Mouse (Mus musculus) heart, embryonic 15.5 days (tissue): ENCODE measurements around the gene Pde8b. TPM values are rescaled to one million over a fixed set of nuclear protein-coding genes. Genes with fewer than 3 reads are reported as not detected.

ENCODE experiments used
- ATAC-seq: fragments of 200-750 bp; cut with Nextera tagmentation; replicated peaks from 2 replicates; pipeline ENCODE4 v1.8.0; 2017; ENCODE audit warnings: low read depth, moderate TSS enrichment; ENCODE audit not compliant: insufficient number of reproducible peaks, insufficient read depth, low FRiP score
- H3K27ac ChIP-seq: fragments of 300-500 bp; sonication (generic); 2 replicates; pipeline ENCODE4 v1.5.1; 2015; ENCODE audit warnings: mild to moderate bottlenecking, inconsistent platforms
- H3K27me3 ChIP-seq: fragments of 300-500 bp; sonication (generic); 2 replicates; pipeline ENCODE4 v1.6.1; 2015; ENCODE audit warnings: inconsistent platforms
- H3K36me3 ChIP-seq: fragments of 300-500 bp; sonication (generic); 2 replicates; pipeline ENCODE4 v1.6.1; 2015; ENCODE audit warnings: mild to moderate bottlenecking, inconsistent platforms
- H3K4me1 ChIP-seq: fragments of 300-500 bp; sonication (generic); replicated peaks from 2 replicates; pipeline ENCODE4 v1.6.1; 2015; ENCODE audit warnings: inconsistent platforms
- H3K4me2 ChIP-seq: fragments of 300-500 bp; sonication (generic); 2 replicates; pipeline ENCODE4 v1.6.1; 2015; ENCODE audit warnings: inconsistent platforms, mild to moderate bottlenecking, moderate library complexity
- H3K4me3 ChIP-seq: fragments of 300-500 bp; sonication (generic); 2 replicates; pipeline ENCODE4 v1.5.1; 2015; ENCODE audit warnings: mild to moderate bottlenecking, inconsistent platforms
- H3K9ac ChIP-seq: fragments of 300-500 bp; sonication (generic); 2 replicates; pipeline ENCODE4 v1.6.1; 2015; ENCODE audit warnings: mild to moderate bottlenecking, inconsistent platforms
- H3K9me3 ChIP-seq: fragments of 300-500 bp; sonication (generic); replicated peaks from 2 replicates; pipeline ENCODE4 v1.6.1; 2016; ENCODE audit warnings: inconsistent platforms
- WGBS: fragments of 180-500 bp; shearing (Covaris S2); methylation state at CpG from one replicate; pipeline ENCODE4 v1.1.7; 2015; ENCODE audit warnings: mixed read lengths; 5-methylcytosine and 5-hydroxymethylcytosine counted together
- polyA plus RNA-seq: library from polyadenylated mRNA; unstranded; fragments of >200 nt; fragmentation: Nextera tagmentation; extraction: Ambion mirVana; gene quantifications from 2 replicates; pipeline ENCODE4 v1.2.1, GENCODE M21; 2015

The Pde8b gene
- polyA plus RNA-seq, 1 experiment from 2014 or later, result 0.68 TPM

- Histone ChIP-seq H3K4me3 (no peak overlapping the region), H3K4me2 (no peak overlapping the region), H3K9ac (no peak overlapping the region), H3K9me3 (no peaks in the 10 kb centered on the region), H3K27me3 (no peaks in the 10 kb centered on the region), H3K4me1 (0 out of 2 replicates have a peak, but pooled peaks cover 3% of the 10 kb centered on the region), H3K36me3 (no peaks in the 10 kb centered on the region), H3K27ac (no peak overlapping the region)
- 46% methylated on average over 2 of the region's 2 CpGs for WGBS
- ATAC-seq, result no peak
These were observed 215.4 kb downstream of the Pde8b start for GRCm38 (mm10) chr13:95034715-95035114.

DNA sequence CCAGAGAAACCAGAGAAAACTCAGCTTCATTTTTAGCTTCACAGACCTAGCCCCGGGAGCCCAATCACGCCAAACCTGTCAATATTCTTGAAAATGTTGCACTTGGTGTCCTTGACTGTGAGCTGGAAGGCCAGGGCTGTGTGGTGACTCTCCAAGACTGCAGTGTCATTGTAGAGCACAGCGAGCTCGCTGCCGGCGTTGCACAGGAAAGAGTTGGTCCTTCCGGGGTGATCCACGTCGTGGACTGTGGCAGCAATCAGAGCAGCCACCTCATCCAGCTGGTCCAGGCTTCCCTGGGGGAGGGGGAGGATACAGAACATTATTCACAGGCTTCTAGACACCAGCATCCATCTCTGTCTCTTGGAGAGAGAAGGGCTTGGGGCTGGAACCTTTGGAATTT, 216.0 kb downstream of the Pde8b start:
- Histone ChIP-seq H3K4me3 (no peak overlapping the region), H3K9ac (no peak overlapping the region), H3K36me3 (no peaks in the 10 kb centered on the region; the same call in 1 of the 2 replicates), H3K27ac (no peak overlapping the region), H3K27me3 (no peaks in the 10 kb centered on the region), H3K4me1 (0 out of 2 replicates have a peak, but pooled peaks cover 3% of the 10 kb centered on the region), H3K4me2 (no peak overlapping the region), H3K9me3 (no peaks in the 10 kb centered on the region)
- WGBS, result 67% methylated on average over 9 of the region's 9 CpGs
- no peak for ATAC-seq

DNA sequence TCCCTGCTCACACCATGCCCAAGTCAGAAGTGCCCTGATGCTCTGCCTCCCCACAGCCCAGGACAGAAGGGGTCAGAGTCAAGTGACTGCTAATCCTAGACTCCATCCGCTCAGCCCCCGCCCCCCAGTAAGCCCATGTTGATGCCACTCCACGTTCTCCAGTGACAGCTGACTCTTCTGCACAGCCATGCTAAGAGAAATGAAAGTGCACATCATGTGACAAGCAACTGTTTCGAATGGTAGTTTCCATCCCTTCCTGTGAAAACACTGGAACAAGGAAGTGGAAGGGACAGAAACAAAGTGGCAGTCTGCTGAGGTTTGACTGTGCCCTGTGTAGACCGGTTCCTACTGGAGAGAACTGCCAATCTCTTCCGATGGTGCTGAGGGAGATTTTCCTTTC, 217.2 kb downstream of the Pde8b start:
- H3K27me3 ChIP-seq, result no peaks in the 10 kb centered on the region
- no peaks in the 10 kb centered on the region for H3K4me1 ChIP-seq
- ATAC-seq, result no peak
- H3K9ac ChIP-seq, result no peak overlapping the region
- no peaks in the 10 kb centered on the region; the same call in 1 of the 2 replicates for H3K36me3 ChIP-seq
- H3K9me3 ChIP-seq, result no peaks in the 10 kb centered on the region
- H3K27ac ChIP-seq, result no peak overlapping the region
- no peak overlapping the region for H3K4me3 ChIP-seq
- WGBS, result 59% methylated on average over 6 of the region's 6 CpGs
- H3K4me2 ChIP-seq, result 0 out of 2 replicates have a peak overlapping the region, but pooled peaks have one; percentile 10

DNA sequence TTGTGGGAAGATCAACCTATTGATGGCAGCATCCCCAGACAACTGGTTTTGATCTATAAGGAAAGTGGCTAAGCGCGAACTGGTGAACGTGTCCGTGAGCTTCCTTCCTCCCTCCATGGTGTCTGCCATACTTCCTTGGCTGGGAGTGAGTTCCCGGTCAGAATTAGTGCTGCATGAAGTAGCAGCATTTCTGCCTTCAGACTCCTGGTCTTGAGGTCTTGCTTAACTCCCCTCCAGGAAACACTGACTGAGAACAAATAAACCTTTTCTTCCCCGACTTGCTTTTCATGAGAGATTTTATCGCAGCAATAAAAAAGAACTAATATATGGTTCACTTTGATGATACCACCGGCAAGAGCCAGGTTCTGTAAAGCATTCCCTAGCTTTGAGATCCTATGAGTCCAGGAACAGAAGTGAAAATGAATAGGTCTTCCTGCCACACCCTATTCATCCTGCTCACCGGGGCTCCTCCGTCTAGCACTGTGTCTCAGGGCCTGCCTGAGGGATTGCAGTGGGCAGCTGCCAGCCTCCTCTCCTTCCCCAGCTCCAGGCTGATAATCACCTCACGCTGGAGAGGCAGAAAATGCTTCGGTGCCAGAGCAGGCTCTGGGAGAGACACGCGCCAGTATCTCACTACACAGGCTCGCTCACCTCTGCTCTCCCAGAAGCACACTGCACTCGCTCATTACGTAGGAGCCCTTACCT, 217.9 kb downstream of the Pde8b start:
- Histone ChIP-seq H3K4me1 (no peaks in the 10 kb centered on the region), H3K27ac (no peak overlapping the region), H3K4me3 (no peak overlapping the region), H3K27me3 (no peaks in the 10 kb centered on the region), H3K4me2 (0 out of 2 replicates have a peak overlapping the region, but pooled peaks have one; percentile 10), H3K9ac (no peak overlapping the region), H3K36me3 (no peaks in the 10 kb centered on the region; the same call in 1 of the 2 replicates), H3K9me3 (no peaks in the 10 kb centered on the region)
- WGBS, result 59% methylated on average over 17 of the region's 17 CpGs
- ATAC-seq, result no peak

- WGBS, result 86% methylated on average over 6 of the region's 6 CpGs
- no peak for ATAC-seq
These were observed 219.3 kb downstream of the Pde8b start for GRCm38 (mm10) chr13:95030828-95031227.

DNA sequence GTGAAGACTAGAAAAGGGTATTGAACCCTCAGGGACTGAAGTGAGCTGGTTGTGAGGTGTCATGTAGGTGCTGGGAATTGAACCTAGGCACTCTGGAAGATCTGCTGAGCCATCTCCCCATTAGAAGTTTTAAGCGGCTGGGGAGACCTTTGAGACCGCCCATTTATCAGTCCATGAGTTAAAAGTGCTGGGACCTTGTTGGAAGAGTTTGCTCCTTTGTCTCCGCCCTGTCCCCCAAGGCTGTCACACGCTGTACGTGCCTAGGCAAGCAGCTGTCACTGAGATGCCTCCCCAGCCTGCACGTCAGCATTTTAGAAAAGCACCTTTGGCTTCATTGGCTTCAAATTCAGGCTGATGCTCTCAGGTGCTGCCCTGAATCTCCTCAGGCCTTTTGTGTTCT, 229.9 kb downstream of the Pde8b start:
- no peak overlapping the region for H3K27ac ChIP-seq
- H3K36me3 ChIP-seq, result no peaks in the 10 kb centered on the region; the same call in 1 of the 2 replicates

More at GRCm38 (mm10) chr13:95030828-95031227, 219.3 kb downstream of the Pde8b start:
- H3K4me1 ChIP-seq, result no peaks in the 10 kb centered on the region
- no peaks in the 10 kb centered on the region for H3K27me3 ChIP-seq
- no peaks in the 10 kb centered on the region for H3K9me3 ChIP-seq
- H3K36me3 ChIP-seq, result no peaks in the 10 kb centered on the region; the same call in 1 of the 2 replicates
- no peak overlapping the region for H3K9ac ChIP-seq
- H3K27ac ChIP-seq, result no peak overlapping the region
- no peak overlapping the region for H3K4me2 ChIP-seq
- H3K4me3 ChIP-seq, result no peak overlapping the region

DNA sequence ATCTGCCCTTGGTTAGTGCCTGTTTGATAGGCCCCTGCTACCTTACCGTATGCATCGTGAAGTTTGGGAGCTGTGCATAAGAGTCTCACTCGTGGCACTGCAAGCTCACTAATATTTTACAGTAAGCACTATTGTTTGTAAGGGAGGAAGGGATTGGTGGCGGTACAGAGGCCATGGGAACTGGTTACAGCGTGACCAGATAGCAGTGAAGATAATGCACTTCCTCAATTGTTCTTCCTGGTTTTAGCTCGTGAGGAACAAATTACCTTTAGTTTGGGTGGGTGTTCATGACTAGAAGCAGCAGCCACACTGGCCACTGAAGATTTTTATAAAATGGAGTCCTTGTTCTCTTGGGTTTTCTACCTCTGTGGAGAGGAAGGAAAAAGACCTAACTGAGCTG, 230.8 kb downstream of the Pde8b start:
- 75% methylated on average over 6 of the region's 6 CpGs for WGBS
- H3K27me3 ChIP-seq, result no peaks in the 10 kb centered on the region

More for the DNA sequence above, 229.9 kb downstream of the Pde8b start:
- 85% methylated on average over 6 of the region's 6 CpGs for WGBS
- no peaks in the 10 kb centered on the region for H3K27me3 ChIP-seq
- no peak overlapping the region for H3K4me2 ChIP-seq
- no peak for ATAC-seq
- H3K9me3 ChIP-seq, result no peaks in the 10 kb centered on the region
- H3K4me3 ChIP-seq, result no peak overlapping the region
- no peak overlapping the region for H3K9ac ChIP-seq
- H3K4me1 ChIP-seq, result no peaks in the 10 kb centered on the region

GRCm38 (mm10) chr13:95017916-95018315, 232.2 kb downstream of the Pde8b start:
- 13% methylated on average over 9 of the region's 9 CpGs for WGBS
- no peaks in the 10 kb centered on the region for H3K4me1 ChIP-seq

More for the DNA sequence above, 230.8 kb downstream of the Pde8b start:
- Histone ChIP-seq H3K27ac (no peak overlapping the region), H3K9ac (no peak overlapping the region), H3K36me3 (no peaks in the 10 kb centered on the region; the same call in 1 of the 2 replicates), H3K4me3 (no peak overlapping the region), H3K9me3 (no peaks in the 10 kb centered on the region), H3K4me1 (no peaks in the 10 kb centered on the region), H3K4me2 (no peak overlapping the region)
- ATAC-seq, result no peak

GRCm38 (mm10) chr13:95017278-95017677, 232.9 kb downstream of the Pde8b start:
- no peaks in the 10 kb centered on the region for H3K9me3 ChIP-seq
- no peaks in the 10 kb centered on the region; the same call in 1 of the 2 replicates for H3K36me3 ChIP-seq
- no peaks in the 10 kb centered on the region for H3K27me3 ChIP-seq
- no peak for ATAC-seq
- no peak overlapping the region for H3K27ac ChIP-seq
- H3K4me1 ChIP-seq, result no peaks in the 10 kb centered on the region
- 91% methylated on average over 6 of the region's 6 CpGs for WGBS
- no peak overlapping the region for H3K9ac ChIP-seq
- no peak overlapping the region for H3K4me3 ChIP-seq
- H3K4me2 ChIP-seq, result no peak overlapping the region

More at GRCm38 (mm10) chr13:95017916-95018315, 232.2 kb downstream of the Pde8b start:
- no peak overlapping the region for H3K9ac ChIP-seq
- H3K36me3 ChIP-seq, result no peaks in the 10 kb centered on the region; the same call in 1 of the 2 replicates
- no peaks in the 10 kb centered on the region for H3K9me3 ChIP-seq
- ATAC-seq, result no peak
- no peak overlapping the region for H3K4me2 ChIP-seq
- H3K27ac ChIP-seq, result no peak overlapping the region
- H3K4me3 ChIP-seq, result no peak overlapping the region
- H3K27me3 ChIP-seq, result no peaks in the 10 kb centered on the region

DNA sequence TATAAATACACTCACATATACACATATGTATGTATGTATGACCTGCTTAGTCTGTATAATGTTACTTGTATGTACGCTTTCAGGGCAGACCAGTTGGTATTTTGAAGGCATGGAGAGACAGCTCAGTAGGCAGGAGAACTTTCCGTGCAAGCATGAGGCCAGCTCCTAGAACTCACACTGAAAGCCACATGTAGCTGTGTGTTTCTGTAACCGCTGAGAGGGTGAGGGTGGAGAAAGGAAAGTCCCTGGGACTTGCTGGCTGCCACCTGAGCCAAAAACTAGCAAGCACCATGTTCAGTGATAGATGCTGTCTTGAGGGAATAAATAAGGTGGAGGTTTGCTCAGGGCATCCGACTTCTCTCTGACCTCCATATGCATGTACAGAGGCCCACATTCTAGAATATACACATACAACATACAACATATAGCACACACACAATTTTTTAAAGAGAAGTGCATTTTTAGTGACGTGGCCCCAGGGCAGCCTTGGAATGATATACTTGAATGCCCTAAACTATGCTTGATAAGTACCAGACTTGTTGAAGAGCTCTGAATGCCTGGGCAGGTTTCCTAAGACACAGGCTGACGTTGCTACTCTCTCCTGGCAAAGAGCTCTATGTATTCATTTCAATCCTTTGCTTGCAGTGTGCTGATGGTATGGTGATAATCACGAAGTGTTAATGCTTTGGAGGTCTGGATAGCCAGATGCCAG, 238.4 kb downstream of the Pde8b start:
- Histone ChIP-seq H3K9me3 (no peaks in the 10 kb centered on the region), H3K27ac (no peak overlapping the region), H3K27me3 (no peaks in the 10 kb centered on the region), H3K4me2 (no peak overlapping the region), H3K4me1 (peaks cover 3% of the 10 kb centered on the region; the same call in 1 of the 2 replicates), H3K36me3 (peaks cover 4% of the 10 kb centered on the region), H3K9ac (no peak overlapping the region), H3K4me3 (no peak overlapping the region)
- WGBS, result 78% methylated on average over 7 of the region's 7 CpGs
- no peak for ATAC-seq

DNA sequence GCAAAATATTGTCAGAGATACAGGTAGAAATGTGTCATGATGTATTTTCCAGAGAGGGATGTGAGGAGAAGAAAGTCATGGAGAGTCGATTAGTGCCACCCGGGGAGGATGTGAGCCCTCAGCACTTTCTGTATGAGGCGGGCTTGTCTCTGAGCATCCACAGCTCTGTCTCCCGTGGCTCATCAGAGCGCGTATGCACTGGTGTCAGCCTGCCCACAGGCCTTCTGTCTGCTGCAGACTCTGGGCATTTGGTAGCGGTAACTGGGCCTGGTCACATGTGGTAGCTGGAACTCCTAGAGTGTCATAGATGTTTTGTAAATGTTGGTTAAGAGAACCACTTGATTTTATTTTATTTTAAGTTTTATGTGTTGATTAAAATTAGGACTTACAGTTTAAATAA, 240.9 kb downstream of the Pde8b start:
- Histone ChIP-seq H3K4me1 (peaks cover 3% of the 10 kb centered on the region; the same call in 1 of the 2 replicates), H3K36me3 (peaks cover 4% of the 10 kb centered on the region), H3K9me3 (no peaks in the 10 kb centered on the region), H3K27ac (no peak overlapping the region), H3K4me2 (no peak overlapping the region), H3K4me3 (no peak overlapping the region), H3K9ac (no peak overlapping the region), H3K27me3 (no peaks in the 10 kb centered on the region)
- ATAC-seq, result no peak
- 79% methylated on average over 7 of the region's 7 CpGs for WGBS
